Mouse (Mus musculus) adrenal gland, postnatal 36 days (tissue): ENCODE measurements at regions not wholly inside any gene's neighbourhood (a gene's known extent, or its start where the extent isn't known, plus 50 kb on each side); places are given as distances from the start of the nearest gene placed in this dataset.

Experiments
- DNase-seq, 2 experiments: peaks; one replicate each; pipeline ENCODE4 v3.0.0; 2021; ENCODE audit warnings: mixed read lengths in 1 of 2

- DNase-seq, result no peak
These were observed 269.3 kb upstream of the Erbb4 start for GRCm38 (mm10) chr1:69376923-69377706.

GRCm38 (mm10) chr1:69375246-69375645 is 267.4 kb upstream of the Erbb4 start:
- no peak for DNase-seq

- DNase-seq, result no peak
These were observed 262.2 kb upstream of the Erbb4 start for GRCm38 (mm10) chr1:69370078-69370477.

GRCm38 (mm10) chr1:69367531-69367930 is 259.7 kb upstream of the Erbb4 start:
- DNase-seq, result peak; percentile 43 to 66

GRCm38 (mm10) chr1:69364069-69364468 is 256.2 kb upstream of the Erbb4 start:
- DNase-seq, result no peak

GRCm38 (mm10) chr1:69357548-69357947 is 249.7 kb upstream of the Erbb4 start:
- no peak for DNase-seq

GRCm38 (mm10) chr1:69350417-69350816 is 242.6 kb upstream of the Erbb4 start:
- DNase-seq, result no peak

- DNase-seq, result no peak
These were observed 242.0 kb upstream of the Erbb4 start for GRCm38 (mm10) chr1:69349826-69350225.

- no peak for DNase-seq
These were observed 234.2 kb upstream of the Erbb4 start for GRCm38 (mm10) chr1:69342100-69342499.

GRCm38 (mm10) chr1:69340481-69340880 is 232.6 kb upstream of the Erbb4 start:
- no peak for DNase-seq

- no peak for DNase-seq
These were observed 223.8 kb upstream of the Erbb4 start for GRCm38 (mm10) chr1:69331418-69332254.

- DNase-seq, result no peak
These were observed 221.5 kb upstream of the Erbb4 start for GRCm38 (mm10) chr1:69329399-69329798.

GRCm38 (mm10) chr1:69326711-69327110 is 218.9 kb upstream of the Erbb4 start:
- DNase-seq, result no peak

GRCm38 (mm10) chr1:69319526-69319925 is 211.7 kb upstream of the Erbb4 start:
- DNase-seq, result no peak

GRCm38 (mm10) chr1:69296816-69297215 is 189.0 kb upstream of the Erbb4 start:
- no peak for DNase-seq

- no peak for DNase-seq
These were observed 183.5 kb upstream of the Erbb4 start for GRCm38 (mm10) chr1:69291329-69291728.

GRCm38 (mm10) chr1:69286374-69286773 is 178.5 kb upstream of the Erbb4 start:
- DNase-seq, result no peak

- no peak for DNase-seq
These were observed 169.6 kb upstream of the Erbb4 start for GRCm38 (mm10) chr1:69277428-69277827.

- no peak for DNase-seq
These were observed 139.8 kb upstream of the Erbb4 start for GRCm38 (mm10) chr1:69247691-69248090.

GRCm38 (mm10) chr1:69242289-69242909 is 134.5 kb upstream of the Erbb4 start:
- no peak for DNase-seq

- DNase-seq, result peak; percentile 66 to 67
These were observed 133.8 kb upstream of the Erbb4 start for GRCm38 (mm10) chr1:69241502-69242214.

- peak; percentile 11 to 16 for DNase-seq
These were observed 120.0 kb upstream of the Erbb4 start for GRCm38 (mm10) chr1:69227864-69228263.
